Mouse (Mus musculus) limb, embryonic 12.5 days (tissue): ENCODE results near the gene Map4k1. TPM values are rescaled to one million over a fixed set of nuclear protein-coding genes. Genes with fewer than 3 reads are reported as not detected.

Source experiments
- ATAC-seq: fragments of 200-750 bp; cut with Nextera tagmentation; 2 replicates; pipeline ENCODE4 v1.8.0; 2017; ENCODE audit warnings: low read depth, moderate TSS enrichment; ENCODE audit not compliant: insufficient number of reproducible peaks, insufficient read depth, low FRiP score, low TSS enrichment
- H3K27ac ChIP-seq: fragments of 300-500 bp; sonication (generic); 2 replicates; pipeline ENCODE4 v1.5.1; 2016; ENCODE audit warnings: mild to moderate bottlenecking, moderate library complexity
- H3K27me3 ChIP-seq: fragments of 300-500 bp; sonication (generic); 2 replicates; pipeline ENCODE4 v1.6.1; 2016; ENCODE audit warnings: mild to moderate bottlenecking, moderate library complexity
- H3K36me3 ChIP-seq: fragments of 300-500 bp; sonication (generic); 2 replicates; pipeline ENCODE4 v1.6.1; 2016; ENCODE audit warnings: mild to moderate bottlenecking, moderate library complexity
- H3K4me1 ChIP-seq: fragments of 300-500 bp; sonication (generic); replicated peaks from 2 replicates; pipeline ENCODE4 v1.6.1; 2016
- H3K4me2 ChIP-seq: fragments of 300-500 bp; sonication (generic); 2 replicates; pipeline ENCODE4 v1.6.1; 2016; ENCODE audit warnings: mild to moderate bottlenecking, moderate library complexity
- H3K4me3 ChIP-seq: fragments of 300-500 bp; sonication (generic); replicated peaks from 2 replicates; pipeline ENCODE4 v1.5.1; 2016; ENCODE audit warnings: mild to moderate bottlenecking
- H3K9ac ChIP-seq: fragments of 300-500 bp; sonication (generic); replicated peaks from 2 replicates; pipeline ENCODE4 v1.6.1; 2016; ENCODE audit warnings: mild to moderate bottlenecking, moderate library complexity
- H3K9me3 ChIP-seq: fragments of 300-500 bp; sonication (generic); 2 replicates; pipeline ENCODE4 v1.6.1; 2016; ENCODE audit warnings: mild to moderate bottlenecking, moderate library complexity
- WGBS: fragments of 180-500 bp; shearing (Covaris S2); methylation state at CpG from one replicate; pipeline ENCODE4 v1.1.7; 2016; 5-methylcytosine and 5-hydroxymethylcytosine counted together
- polyA plus RNA-seq: library from polyadenylated mRNA; unstranded; fragments of >200 nt; fragmentation: Nextera tagmentation; extraction: Ambion mirVana; gene quantifications from 2 replicates; pipeline ENCODE4 v1.2.1, GENCODE M21; 2016

Gene Map4k1
- polyA plus RNA-seq, 1 experiment from 2014 or later: 10.9 TPM

- no peak overlapping the region for H3K4me2 ChIP-seq
- WGBS: 94% methylated on average over 10 of the region's 10 CpGs
- no peaks in the 10 kb centered on the region for H3K27me3 ChIP-seq
- H3K9me3 ChIP-seq: no peaks in the 10 kb centered on the region
- H3K36me3 ChIP-seq: 0 out of 2 replicates have a peak, but pooled peaks cover 6% of the 10 kb centered on the region
- no peak overlapping the region for H3K4me3 ChIP-seq
- no peak overlapping the region for H3K27ac ChIP-seq
- ATAC-seq: no peak
- no peaks in the 10 kb centered on the region for H3K4me1 ChIP-seq
- H3K9ac ChIP-seq: no peak overlapping the region
Observed at GRCm38 (mm10) chr7:29008171-29008570, 26.3 kb downstream of the Map4k1 start.

GRCm38 (mm10) chr7:29008714-29009113, 26.9 kb downstream of the Map4k1 start:
- Histone ChIP-seq H3K36me3 (0 out of 2 replicates have a peak, but pooled peaks cover under 1% of the 10 kb centered on the region), H3K27ac (no peak overlapping the region), H3K9ac (no peak overlapping the region), H3K4me1 (no peaks in the 10 kb centered on the region), H3K4me2 (no peak overlapping the region), H3K4me3 (no peak overlapping the region), H3K9me3 (no peaks in the 10 kb centered on the region), H3K27me3 (no peaks in the 10 kb centered on the region)
- 83% methylated on average over 9 of the region's 9 CpGs for WGBS
- ATAC-seq: no peak

- WGBS: 89% methylated on average over 1 of the region's 1 CpGs
- Histone ChIP-seq H3K4me1 (peaks cover 7% of the 10 kb centered on the region), H3K9me3 (peaks cover 6% of the 10 kb centered on the region; the same call in 1 of the 2 replicates), H3K4me3 (no peak overlapping the region), H3K4me2 (no peak overlapping the region), H3K9ac (no peak overlapping the region), H3K27me3 (peaks cover 37% of the 10 kb centered on the region), H3K36me3 (peaks cover 5% of the 10 kb centered on the region; the same call in 1 of the 2 replicates), H3K27ac (no peak overlapping the region)
- no peak for ATAC-seq
Observed at GRCm38 (mm10) chr7:29014984-29015383, 33.1 kb downstream of the Map4k1 start.

- H3K36me3 ChIP-seq: peaks cover 5% of the 10 kb centered on the region; the same call in 1 of the 2 replicates
- H3K27me3 ChIP-seq: peaks cover 52% of the 10 kb centered on the region
- no peak overlapping the region for H3K4me2 ChIP-seq
- no peak overlapping the region for H3K27ac ChIP-seq
- WGBS: 80% methylated on average over 7 of the region's 7 CpGs
- ATAC-seq: no peak
- peaks cover 7% of the 10 kb centered on the region for H3K4me1 ChIP-seq
- H3K4me3 ChIP-seq: no peak overlapping the region
- H3K9ac ChIP-seq: no peak overlapping the region
- H3K9me3 ChIP-seq: peaks cover 6% of the 10 kb centered on the region; the same call in 1 of the 2 replicates
Observed at GRCm38 (mm10) chr7:29016440-29016839, 34.6 kb downstream of the Map4k1 start.

- ATAC-seq: no peak
- H3K27me3 ChIP-seq: peaks cover 53% of the 10 kb centered on the region
Observed at GRCm38 (mm10) chr7:29017222-29017621, 35.4 kb downstream of the Map4k1 start.

GRCm38 (mm10) chr7:29019447-29020220, 37.8 kb downstream of the Map4k1 start:
- H3K4me2 ChIP-seq: peak overlapping the region; percentile 69
- H3K27ac ChIP-seq: no peak overlapping the region
- H3K4me1 ChIP-seq: peaks cover 7% of the 10 kb centered on the region
- H3K9me3 ChIP-seq: peaks cover 6% of the 10 kb centered on the region; the same call in 1 of the 2 replicates
- H3K9ac ChIP-seq: peak overlapping the region; percentile 57
- peaks cover 8% of the 10 kb centered on the region; the same call in 1 of the 2 replicates for H3K36me3 ChIP-seq
- H3K27me3 ChIP-seq: peaks cover 53% of the 10 kb centered on the region
- WGBS: 3% methylated on average over 86 of the region's 88 CpGs
- peak overlapping the region; percentile 45 for H3K4me3 ChIP-seq
- ATAC-seq: no peak

More at GRCm38 (mm10) chr7:29017222-29017621, 35.4 kb downstream of the Map4k1 start:
- Histone ChIP-seq H3K36me3 (peaks cover 5% of the 10 kb centered on the region; the same call in 1 of the 2 replicates), H3K9me3 (peaks cover 6% of the 10 kb centered on the region; the same call in 1 of the 2 replicates), H3K27ac (no peak overlapping the region), H3K4me2 (no peak overlapping the region), H3K9ac (no peak overlapping the region), H3K4me1 (peaks cover 7% of the 10 kb centered on the region), H3K4me3 (no peak overlapping the region)
- 80% methylated on average over 7 of the region's 7 CpGs for WGBS

- 87% methylated on average over 8 of the region's 8 CpGs for WGBS
- Histone ChIP-seq H3K27ac (no peak overlapping the region), H3K27me3 (peaks cover 41% of the 10 kb centered on the region), H3K4me1 (peaks cover 7% of the 10 kb centered on the region), H3K9ac (no peak overlapping the region), H3K4me3 (no peak overlapping the region), H3K36me3 (peaks cover 3% of the 10 kb centered on the region; the same call in 1 of the 2 replicates), H3K4me2 (no peak overlapping the region), H3K9me3 (no peaks in the 10 kb centered on the region)
- ATAC-seq: no peak
Observed at GRCm38 (mm10) chr7:29022479-29022878, 40.6 kb downstream of the Map4k1 start.

- no peak overlapping the region for H3K27ac ChIP-seq
Observed at GRCm38 (mm10) chr7:29023514-29023913, 41.7 kb downstream of the Map4k1 start.

GRCm38 (mm10) chr7:29025566-29025965, 43.7 kb downstream of the Map4k1 start:
- Histone ChIP-seq H3K4me2 (no peak overlapping the region), H3K27me3 (peaks cover 10% of the 10 kb centered on the region), H3K9me3 (no peaks in the 10 kb centered on the region), H3K4me1 (no peaks in the 10 kb centered on the region), H3K4me3 (no peak overlapping the region), H3K36me3 (peaks cover 3% of the 10 kb centered on the region; the same call in 1 of the 2 replicates), H3K27ac (no peak overlapping the region), H3K9ac (no peak overlapping the region)
- no peak for ATAC-seq
- 71% methylated on average over 7 of the region's 7 CpGs for WGBS

More at GRCm38 (mm10) chr7:29023514-29023913, 41.7 kb downstream of the Map4k1 start:
- 88% methylated on average over 8 of the region's 8 CpGs for WGBS
- Histone ChIP-seq H3K36me3 (peaks cover 3% of the 10 kb centered on the region; the same call in 1 of the 2 replicates), H3K9ac (no peak overlapping the region), H3K27me3 (peaks cover 31% of the 10 kb centered on the region), H3K4me3 (no peak overlapping the region), H3K9me3 (no peaks in the 10 kb centered on the region), H3K4me2 (no peak overlapping the region), H3K4me1 (peaks cover 7% of the 10 kb centered on the region)
- ATAC-seq: no peak

- Histone ChIP-seq H3K4me3 (no peak overlapping the region), H3K36me3 (peaks cover 3% of the 10 kb centered on the region; the same call in 1 of the 2 replicates), H3K9ac (no peak overlapping the region), H3K27me3 (peaks cover 4% of the 10 kb centered on the region), H3K4me2 (no peak overlapping the region), H3K4me1 (no peaks in the 10 kb centered on the region), H3K9me3 (no peaks in the 10 kb centered on the region), H3K27ac (no peak overlapping the region)
- WGBS: 86% methylated on average over 5 of the region's 5 CpGs
- no peak for ATAC-seq
Observed at GRCm38 (mm10) chr7:29026195-29026594, 44.3 kb downstream of the Map4k1 start.

- ATAC-seq: no peak
- H3K36me3 ChIP-seq: peaks cover 3% of the 10 kb centered on the region; the same call in 1 of the 2 replicates
- H3K4me1 ChIP-seq: no peaks in the 10 kb centered on the region
- H3K4me3 ChIP-seq: no peak overlapping the region
- no peaks in the 10 kb centered on the region for H3K9me3 ChIP-seq
- H3K27ac ChIP-seq: no peak overlapping the region
- WGBS: 77% methylated on average over 4 of the region's 4 CpGs
- H3K27me3 ChIP-seq: no peaks in the 10 kb centered on the region
- no peak overlapping the region for H3K9ac ChIP-seq
- no peak overlapping the region for H3K4me2 ChIP-seq
Observed at GRCm38 (mm10) chr7:29026811-29027210, 45.0 kb downstream of the Map4k1 start.
